Mouse (Mus musculus) liver, adult (tissue): ENCODE data around the gene Lhfpl3.

Source experiments
- GATA4 ChIP-seq: IDR thresholded peaks from 2 replicates; pipeline ENCODE4 v1.6.1; 2014; ENCODE audit warnings: mild to moderate bottlenecking, low read length; ENCODE audit not compliant: insufficient replicate concordance

The Lhfpl3 gene

GRCm38 (mm10) chr5:22897228-22897627 is 151.4 kb downstream of the Lhfpl3 start:
- no peak for TF ChIP-seq GATA4

GRCm38 (mm10) chr5:22897656-22898289 is 151.9 kb downstream of the Lhfpl3 start:
- no peak for TF ChIP-seq GATA4

GRCm38 (mm10) chr5:22898593-22898992 is 152.7 kb downstream of the Lhfpl3 start:
- TF ChIP-seq GATA4: no peak

- no peak for TF ChIP-seq GATA4
These were observed 154.1 kb downstream of the Lhfpl3 start for GRCm38 (mm10) chr5:22899913-22900312.

GRCm38 (mm10) chr5:22917197-22917596 is 171.3 kb downstream of the Lhfpl3 start:
- no peak for TF ChIP-seq GATA4

- no peak for TF ChIP-seq GATA4
These were observed 180.3 kb downstream of the Lhfpl3 start for GRCm38 (mm10) chr5:22926171-22926570.

- TF ChIP-seq GATA4: no peak
These were observed 182.9 kb downstream of the Lhfpl3 start for GRCm38 (mm10) chr5:22928746-22929145.

- no peak for TF ChIP-seq GATA4
These were observed 197.4 kb downstream of the Lhfpl3 start for GRCm38 (mm10) chr5:22943306-22943705.

GRCm38 (mm10) chr5:22963300-22963699 is 217.4 kb downstream of the Lhfpl3 start:
- no peak for TF ChIP-seq GATA4

GRCm38 (mm10) chr5:22986771-22987170 is 240.9 kb downstream of the Lhfpl3 start:
- no peak for TF ChIP-seq GATA4

- TF ChIP-seq GATA4: no peak
These were observed 254.0 kb downstream of the Lhfpl3 start for GRCm38 (mm10) chr5:22999811-23000210.

GRCm38 (mm10) chr5:23003123-23003797 is 257.4 kb downstream of the Lhfpl3 start:
- TF ChIP-seq GATA4: no peak

- TF ChIP-seq GATA4: no peak
These were observed 260.3 kb downstream of the Lhfpl3 start for GRCm38 (mm10) chr5:23006207-23006606.

- no peak for TF ChIP-seq GATA4
These were observed 264.6 kb downstream of the Lhfpl3 start for GRCm38 (mm10) chr5:23010460-23010859.

- TF ChIP-seq GATA4: no peak
These were observed 268.1 kb downstream of the Lhfpl3 start for GRCm38 (mm10) chr5:23013997-23014396.

GRCm38 (mm10) chr5:23015587-23016335 is 269.9 kb downstream of the Lhfpl3 start:
- no peak for TF ChIP-seq GATA4
